Mouse (Mus musculus): ENCODE measurements at regions not wholly inside any gene's neighbourhood (a gene's known extent, or its start where the extent isn't known, plus 50 kb on each side); places are given as distances from the start of the nearest gene placed in this dataset.
"Not testable (repeated sequence)": the region's sequence is repeated elsewhere in the genome, so short reads cannot be mapped to it uniquely, and the experiment has no call there.

DNA sequence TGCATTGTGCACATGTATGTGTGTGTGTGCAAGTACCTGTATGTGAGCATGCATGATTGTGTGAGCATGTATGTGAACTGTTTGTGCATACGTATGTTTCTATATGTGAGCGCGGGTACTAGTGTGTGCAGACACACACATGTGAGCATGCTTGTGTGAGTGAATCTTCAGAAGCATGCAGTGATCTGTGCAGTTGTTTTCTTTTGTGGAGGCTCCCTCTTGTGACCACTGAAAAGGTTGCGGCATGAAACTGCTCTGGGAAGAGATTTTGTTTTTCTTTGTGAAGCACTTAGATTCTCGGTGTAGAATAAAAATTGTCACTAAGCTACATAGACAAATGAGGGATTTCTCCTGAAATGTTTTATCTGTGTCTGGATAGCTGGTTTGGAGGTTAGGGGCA, 189.2 kb upstream of the Rapgef5 start:
- not testable (repeated sequence) for DNase-seq (ENCODE audit: low spot score in 2 of 2)

DNA sequence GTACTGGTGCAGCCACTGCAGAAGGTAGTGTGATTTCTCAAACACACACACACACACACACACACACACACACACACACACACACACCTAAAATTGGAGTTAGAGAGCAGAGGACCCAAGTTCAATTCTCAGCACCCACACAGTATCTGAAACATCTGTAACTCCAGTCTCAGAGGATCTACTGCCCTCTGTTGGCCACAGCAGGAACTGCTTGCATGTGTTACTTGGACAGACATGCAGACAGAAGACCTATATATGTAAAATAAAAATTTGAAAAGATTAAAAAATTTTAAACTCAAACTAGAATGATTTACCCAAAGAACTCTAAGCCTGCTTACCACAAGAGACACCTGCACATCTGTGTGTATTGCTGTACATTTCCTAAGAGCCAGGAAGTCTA, 185.9 kb upstream of the Rapgef5 start:
- DNase-seq (ENCODE audit: low spot score in 2 of 2), result no peak

DNA sequence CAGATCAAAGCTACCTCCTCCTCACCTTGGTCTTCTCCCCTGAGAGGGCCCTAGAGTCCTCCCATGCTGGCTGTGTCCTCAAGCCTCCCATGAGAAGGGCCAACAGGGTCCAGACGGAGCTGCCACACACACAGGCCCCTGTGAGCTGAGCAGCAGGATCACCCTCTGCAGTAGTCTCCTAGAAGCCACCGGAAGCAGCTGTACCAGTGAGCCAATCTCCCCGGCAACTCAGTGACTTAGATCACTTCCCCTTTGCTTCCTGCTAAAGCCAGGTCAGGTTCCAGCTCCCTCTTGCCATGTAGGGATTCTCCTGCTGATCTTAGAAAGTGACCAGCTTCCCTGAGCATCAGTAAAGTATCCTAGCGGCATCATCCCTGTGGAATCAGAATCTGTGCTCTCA, 179.4 kb upstream of the Rapgef5 start:
- DNase-seq (ENCODE audit: low spot score in 2 of 2), result no peak

DNA sequence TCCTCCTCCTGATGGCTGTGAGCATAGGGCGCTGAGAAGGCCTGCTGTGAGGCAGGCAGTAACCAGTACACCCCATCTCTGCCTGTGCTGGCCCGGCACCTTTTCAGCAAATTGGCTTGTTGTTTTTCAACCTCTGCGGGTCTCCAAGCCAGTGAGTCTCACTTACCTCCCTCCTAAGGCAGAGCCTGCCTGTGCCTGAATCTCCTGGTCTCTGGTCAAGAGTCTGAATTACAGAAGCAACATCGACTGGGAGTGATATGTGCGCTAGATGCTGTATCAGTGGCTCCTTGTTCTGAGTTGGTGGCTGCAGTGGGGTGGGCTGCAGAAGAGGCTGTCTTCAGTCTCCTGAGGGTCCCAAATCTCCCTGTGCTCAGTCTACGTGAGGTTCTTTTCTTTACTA, 174.0 kb upstream of the Rapgef5 start:
- DNase-seq (ENCODE audit: low spot score in 2 of 2), result no peak

DNA sequence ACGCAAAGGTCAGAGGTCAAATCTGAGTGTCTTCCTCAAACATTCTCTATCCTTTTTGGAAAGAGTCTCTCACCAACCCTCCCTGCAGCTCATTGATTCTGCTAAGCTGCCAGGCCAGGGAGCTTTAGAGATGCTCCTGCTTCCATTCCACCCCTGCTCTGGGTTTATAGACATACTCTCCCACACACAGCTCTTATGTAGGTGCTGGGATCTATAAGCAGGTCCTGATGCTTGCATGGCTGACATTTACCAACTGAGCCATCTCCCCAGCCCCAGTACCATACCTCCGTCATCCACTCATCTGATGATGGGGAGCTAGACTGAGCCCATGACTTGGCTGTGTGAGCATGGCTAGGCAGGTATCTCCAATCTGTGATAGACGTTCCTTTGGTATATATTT, 173.2 kb upstream of the Rapgef5 start:
- DNase-seq (ENCODE audit: low spot score in 2 of 2), result no peak

DNA sequence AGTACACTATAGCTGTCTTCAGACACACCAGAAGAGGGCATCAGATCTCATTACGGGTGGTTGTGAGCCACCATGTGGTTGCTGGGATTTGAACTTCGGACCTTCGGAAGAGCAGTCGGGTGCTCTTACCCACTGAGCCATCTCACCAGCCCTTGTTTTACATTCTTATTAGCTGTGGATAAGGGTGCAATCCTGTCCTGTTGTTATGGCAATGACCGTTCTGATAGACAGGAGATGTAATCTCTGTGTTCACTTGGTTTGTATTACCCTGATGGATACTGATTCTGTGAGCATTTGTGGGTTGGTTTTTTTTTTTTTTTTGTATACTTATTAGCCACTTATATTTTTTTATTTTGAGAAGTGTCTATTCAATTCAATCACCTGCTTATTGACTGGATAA, 172.7 kb upstream of the Rapgef5 start:
- not testable (repeated sequence) for DNase-seq (ENCODE audit: low spot score in 2 of 2)

DNA sequence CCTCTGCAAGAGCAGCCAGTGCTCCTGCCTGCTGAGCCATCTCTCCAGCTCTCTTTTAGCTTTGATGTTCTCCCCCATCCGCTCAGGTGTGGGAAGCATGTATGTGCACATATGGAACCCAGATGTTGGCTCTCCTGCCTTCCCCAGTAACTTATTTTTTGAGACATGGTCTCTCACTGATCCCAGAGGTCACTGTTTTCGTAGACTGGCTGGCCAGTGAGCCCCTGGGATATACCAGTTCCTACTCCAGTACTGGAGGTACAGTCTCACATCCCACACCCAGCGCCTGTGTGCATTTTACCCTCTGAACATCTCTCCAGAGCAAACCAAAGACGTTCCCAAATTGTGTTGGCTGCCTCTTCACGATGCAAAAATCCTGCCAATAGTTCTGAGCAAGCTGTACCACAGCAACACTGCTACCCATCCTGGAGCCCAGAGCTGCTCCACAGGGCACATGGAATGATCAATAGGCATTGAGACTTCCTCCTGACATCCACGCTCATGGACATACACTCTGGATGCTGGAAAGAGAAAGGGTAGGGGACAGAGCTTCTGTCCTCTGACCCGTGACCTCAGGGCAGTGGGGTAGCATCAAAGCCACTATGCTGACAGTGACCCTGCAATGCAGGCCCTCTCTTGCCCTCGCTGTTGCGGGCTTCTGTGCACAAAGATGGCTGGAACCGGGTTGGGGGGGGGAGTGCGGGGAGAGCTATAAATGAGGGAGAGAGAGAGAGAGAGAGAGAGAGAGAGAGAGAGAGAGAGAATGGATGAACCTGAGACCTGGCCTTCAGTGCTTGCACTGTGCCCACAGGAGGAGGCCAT, 171.8 kb upstream of the Rapgef5 start:
- DNase-seq (ENCODE audit: low spot score in 2 of 2), result no peak

DNA sequence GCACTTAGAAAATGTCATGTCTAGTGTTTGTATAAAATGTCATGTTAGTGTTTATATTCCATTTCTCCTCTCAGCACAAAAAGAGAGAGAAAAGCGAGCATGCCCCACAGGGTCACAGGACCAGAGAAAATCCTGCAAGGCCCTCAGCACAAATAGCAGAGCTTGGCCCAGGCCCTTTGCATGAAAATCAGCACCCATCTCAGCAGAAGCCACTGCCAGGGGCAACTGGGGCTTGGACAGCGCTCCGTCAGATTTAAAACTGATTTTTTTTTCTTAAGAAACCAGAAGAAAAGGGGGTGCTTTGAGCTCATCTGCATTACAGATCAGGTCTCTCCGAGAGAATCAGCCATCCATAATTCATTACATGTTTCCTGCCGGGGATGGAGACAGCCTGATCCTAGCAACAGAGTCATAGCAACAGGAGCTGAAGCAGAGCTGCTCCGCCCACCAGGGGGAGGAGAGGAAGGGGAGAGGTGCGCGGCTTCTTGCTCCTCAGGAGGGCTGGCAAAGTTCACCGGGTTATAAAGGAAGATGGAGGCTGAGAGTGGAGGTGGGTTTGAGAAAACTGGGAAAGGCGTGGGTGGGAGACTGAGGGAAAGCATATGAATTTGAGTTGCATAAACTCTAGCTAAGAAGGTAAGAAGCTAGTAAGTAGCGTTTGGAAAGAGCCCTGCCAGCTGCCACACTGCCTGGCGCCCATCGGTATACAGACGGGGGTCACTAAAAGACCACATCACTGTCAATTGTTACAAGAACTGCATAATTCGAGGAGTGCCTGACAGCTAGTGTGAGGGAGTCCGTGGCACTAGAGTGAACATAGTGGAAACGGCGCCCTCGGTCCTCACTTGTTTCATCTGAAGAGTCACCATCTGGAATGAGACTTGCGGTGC, 170.9 kb upstream of the Rapgef5 start:
- DNase-seq (ENCODE audit: low spot score in 2 of 2), result no peak

DNA sequence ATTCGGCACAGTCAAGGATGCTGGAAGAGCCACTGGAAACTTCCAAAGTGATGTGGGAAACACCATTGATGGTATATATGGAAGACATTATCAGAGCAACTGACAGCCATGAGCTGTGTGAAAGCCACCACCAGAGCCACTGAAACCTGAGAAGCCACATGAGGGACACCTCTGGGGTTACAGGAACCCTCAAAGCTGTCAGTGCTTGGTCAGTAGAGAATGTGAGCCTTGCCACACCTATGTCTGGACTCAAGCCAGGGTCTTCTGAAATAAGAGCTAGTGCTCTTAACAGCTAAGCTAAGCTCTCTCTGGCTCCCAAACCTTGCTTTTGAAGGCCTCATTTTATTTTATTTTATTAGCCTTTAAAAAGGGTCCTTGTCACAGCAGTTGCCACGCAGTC, 170.2 kb upstream of the Rapgef5 start:
- no peak for DNase-seq (ENCODE audit: low spot score in 2 of 2)

DNA sequence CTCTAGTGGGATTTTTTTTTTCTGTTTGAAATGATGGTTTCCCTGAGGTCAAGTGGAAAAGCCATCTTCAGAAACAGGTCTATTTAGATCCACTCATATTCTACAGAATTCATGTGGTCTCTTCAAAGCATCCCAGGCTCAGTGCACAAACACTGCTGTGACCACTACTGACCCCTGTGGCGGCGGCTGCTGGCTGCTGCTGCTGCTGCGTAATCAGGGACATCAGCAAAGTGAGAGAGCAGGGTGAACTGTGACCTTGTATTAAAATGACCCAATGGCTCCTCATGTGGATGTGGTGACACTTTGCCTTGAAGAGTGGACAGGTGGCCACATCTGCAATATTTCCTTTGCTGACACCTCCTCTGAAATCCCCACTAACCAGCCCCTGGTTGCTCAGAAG, 169.1 kb upstream of the Rapgef5 start:
- DNase-seq (ENCODE audit: low spot score in 2 of 2), result no peak

DNA sequence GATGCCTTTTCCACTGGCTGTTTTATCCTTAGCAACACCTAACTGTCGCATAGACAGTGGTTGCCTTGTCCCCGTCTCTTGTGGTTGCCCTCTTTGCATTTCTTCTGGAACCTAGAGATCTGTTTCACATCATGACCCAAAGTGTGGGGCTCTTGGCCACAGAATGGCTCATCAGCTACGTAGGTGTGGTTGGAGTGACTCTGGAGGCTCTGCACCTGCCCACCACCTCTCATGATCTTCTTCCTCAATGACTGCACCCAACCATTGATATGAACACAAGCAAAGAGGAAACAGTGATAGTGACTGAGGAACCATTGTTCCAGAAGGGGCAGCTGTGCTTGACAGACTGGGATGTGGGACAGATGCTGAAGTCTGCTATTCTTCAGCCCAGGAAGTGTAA, 167.8 kb upstream of the Rapgef5 start:
- no peak for DNase-seq (ENCODE audit: low spot score in 2 of 2)

DNA sequence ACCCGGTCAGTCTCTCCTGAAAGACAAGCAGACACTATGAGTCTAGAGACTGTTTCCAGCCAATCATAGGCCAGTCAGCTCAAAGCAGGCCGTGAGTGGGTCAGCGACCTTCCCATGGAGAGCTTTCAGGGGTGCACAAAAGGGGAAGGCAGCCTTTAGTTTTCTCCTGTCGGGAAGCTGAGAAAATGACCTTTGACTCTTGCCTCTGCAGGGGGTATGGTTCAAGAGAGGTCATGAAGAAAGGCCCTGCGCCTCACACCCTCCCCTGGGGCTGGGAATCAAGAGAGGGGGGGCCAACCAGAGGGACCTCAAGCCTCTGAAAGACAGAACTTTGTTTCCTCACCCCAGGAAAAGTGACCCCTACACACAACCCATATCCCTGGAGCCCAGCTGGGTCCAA, 164.4 kb upstream of the Rapgef5 start:
- DNase-seq (ENCODE audit: low spot score in 2 of 2), result no peak

DNA sequence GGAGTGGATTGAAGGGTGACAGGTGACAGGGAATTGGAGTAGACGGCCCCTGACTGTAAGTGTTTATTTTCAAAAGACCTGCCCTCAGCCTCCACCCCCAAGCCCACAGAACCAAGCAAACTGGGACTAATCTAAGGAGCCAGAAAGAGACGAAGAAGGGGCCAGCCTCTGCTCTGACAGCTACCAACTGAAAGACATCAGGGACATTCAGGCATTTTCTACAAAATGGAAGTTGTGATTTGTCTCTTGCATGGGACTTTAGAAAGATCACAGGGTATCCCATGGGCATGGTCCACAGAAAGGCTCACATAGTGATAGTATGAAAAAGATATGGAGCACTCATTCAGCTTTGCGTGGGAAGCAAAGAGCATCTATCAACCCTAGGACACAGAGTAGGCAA, 163.8 kb upstream of the Rapgef5 start:
- DNase-seq (ENCODE audit: low spot score in 2 of 2), result no peak

DNA sequence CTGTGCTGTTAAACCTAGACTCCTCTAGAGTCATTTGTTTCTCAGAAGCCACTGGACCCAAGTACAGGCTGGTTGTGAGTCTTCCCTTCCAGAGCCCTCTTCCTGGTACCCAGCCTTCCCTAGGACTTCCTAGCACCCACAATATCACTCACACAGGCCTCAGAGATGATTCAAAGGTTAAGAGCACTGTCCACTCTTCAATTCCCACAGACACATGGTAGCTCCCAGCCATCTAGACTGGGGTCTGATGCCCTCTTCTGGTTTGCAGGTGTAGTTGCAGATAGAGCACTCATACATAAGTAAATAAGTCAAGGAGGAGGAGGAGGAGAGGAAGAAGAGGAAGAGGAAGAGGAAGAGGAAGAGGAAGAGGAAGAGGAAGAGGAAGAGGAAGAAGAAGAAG, 163.3 kb upstream of the Rapgef5 start:
- DNase-seq (ENCODE audit: low spot score in 2 of 2), result no peak

DNA sequence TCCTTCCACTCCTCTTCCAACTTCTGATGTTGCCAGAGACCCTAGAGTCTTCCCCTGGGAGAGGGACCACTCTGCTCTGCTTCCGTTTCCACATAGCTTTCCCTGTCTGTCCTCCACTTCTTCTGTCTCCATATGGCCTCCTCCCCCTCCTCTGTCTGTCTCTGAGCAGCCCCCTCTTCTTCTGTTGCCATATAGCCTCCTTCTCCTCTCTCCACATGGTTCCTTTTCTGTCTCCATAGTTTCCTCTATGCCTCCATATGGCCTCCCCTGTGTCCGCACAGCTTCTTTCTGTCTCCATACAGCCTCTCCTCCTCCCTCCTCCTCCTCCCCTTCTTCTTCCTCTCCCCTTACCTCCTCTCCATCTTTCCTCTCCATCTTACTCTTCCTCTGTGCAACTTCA, 158.5 kb upstream of the Rapgef5 start:
- no peak for DNase-seq (ENCODE audit: low spot score in 2 of 2)

DNA sequence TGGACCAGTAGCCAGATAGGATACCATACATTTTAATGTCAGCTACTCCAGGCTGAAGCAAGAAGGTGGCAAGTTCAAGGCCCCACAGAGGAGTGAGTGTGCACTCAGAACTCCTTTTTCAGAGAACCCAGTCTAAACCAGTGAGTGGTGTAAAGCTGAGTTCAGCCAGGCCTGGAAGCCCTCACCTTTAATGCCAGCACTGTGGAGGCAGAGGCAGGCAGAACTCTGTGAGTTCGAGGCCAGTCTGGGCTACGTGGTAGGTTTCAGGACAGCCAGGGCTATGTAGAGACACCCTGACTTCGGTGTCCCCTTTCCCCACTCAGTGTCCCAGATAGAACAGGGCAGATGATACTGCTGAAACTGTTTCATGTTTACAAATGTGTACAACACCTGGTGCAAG, 157.4 kb upstream of the Rapgef5 start:
- no peak for DNase-seq (ENCODE audit: low spot score in 2 of 2)

DNA sequence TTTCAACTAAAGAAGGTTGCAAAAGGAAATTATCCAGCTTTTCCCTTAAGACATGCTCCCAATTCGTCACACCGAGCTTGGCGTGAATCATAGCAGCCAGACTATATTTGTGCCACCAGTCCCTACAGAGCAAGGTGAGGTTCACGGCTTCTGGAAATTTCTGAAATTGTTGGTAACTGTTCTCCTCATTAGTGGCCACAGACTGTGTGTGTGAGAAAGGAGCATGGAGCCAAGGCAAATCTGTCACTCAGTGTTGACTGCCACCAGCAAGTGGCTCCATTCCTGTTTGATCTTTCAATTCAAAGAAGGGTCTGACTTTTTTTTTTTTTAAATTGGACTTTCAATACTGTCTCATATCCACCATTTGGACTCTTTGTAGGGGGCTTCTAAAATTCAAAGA, 156.1 kb upstream of the Rapgef5 start:
- no peak for DNase-seq (ENCODE audit: low spot score in 2 of 2)

DNA sequence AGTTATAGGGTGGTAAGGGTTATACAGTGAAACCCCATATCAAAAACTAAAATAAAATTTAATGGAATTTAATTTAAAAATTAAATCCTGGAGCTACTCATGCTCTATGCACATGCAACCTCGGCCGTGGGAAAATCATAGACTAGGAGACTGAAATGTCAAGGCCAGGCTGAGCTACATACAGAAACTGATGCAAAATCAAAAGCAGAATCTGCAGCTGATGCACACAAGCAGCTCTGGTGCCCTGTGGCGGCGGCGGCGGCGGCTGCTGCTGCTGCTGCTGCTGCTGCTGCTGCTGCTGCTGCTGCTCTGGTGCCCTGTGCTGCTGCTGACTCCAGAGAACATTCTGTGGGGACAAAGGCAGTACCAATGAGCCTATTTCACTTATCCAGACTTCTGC, 154.5 kb upstream of the Rapgef5 start:
- DNase-seq (ENCODE audit: low spot score in 2 of 2), result no peak

DNA sequence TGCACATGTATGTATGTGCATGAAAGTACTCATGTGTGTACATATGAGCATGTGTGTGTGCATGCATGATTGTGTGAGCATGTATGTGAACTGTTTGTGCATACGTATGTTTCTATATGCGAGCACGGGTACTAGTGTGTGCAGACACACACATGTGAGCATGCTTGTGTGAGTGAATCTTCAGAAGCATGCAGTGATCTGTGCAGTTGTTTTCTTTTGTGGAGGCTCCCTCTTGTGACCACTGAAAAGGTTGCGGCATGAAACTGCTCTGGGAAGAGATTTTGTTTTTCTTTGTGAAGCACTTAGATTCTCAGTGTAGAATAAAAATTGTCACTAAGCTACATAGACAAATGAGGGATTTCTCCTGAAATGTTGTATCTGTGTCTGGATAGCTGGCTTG, 152.8 kb upstream of the Rapgef5 start:
- DNase-seq (ENCODE audit: low spot score in 2 of 2), result not testable (repeated sequence)

DNA sequence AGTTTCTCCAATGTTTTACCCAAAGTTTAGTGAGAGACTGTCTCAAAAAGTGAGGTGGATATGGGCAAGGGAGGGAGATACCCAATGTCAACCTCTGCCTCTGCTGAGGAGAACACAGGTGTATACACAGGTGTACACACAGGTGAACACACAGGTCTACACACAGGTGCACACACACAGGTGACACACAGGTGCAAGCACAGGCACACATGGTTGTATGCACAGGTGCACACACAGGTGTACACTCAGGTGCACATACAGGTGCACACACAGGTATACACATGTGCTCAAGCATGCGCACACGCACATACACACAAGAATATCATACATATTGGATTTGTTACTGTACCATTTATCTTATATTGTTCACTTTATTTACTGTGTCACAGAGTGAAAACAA, 151.1 kb upstream of the Rapgef5 start:
- no peak for DNase-seq (ENCODE audit: low spot score in 2 of 2)

DNA sequence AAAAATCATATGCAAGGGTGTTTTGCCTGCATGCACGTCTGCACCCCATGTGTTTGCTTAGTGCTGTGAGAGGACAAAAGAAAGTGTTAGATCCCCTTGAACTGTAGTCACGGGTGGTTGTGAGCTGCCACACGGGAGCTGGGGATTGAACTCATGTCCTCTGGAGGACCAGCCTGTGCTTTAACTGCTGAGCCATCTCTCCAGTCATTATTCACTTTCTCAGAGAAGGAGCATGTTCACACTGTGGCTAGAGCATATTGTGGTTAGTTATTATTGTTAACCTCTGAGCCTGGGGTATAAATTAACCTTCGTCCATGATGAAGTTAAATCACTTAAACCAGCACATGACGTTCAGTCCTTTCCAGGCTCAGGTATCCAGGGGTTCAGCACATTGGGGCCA, 150.4 kb upstream of the Rapgef5 start:
- DNase-seq (ENCODE audit: low spot score in 2 of 2), result no peak

DNA sequence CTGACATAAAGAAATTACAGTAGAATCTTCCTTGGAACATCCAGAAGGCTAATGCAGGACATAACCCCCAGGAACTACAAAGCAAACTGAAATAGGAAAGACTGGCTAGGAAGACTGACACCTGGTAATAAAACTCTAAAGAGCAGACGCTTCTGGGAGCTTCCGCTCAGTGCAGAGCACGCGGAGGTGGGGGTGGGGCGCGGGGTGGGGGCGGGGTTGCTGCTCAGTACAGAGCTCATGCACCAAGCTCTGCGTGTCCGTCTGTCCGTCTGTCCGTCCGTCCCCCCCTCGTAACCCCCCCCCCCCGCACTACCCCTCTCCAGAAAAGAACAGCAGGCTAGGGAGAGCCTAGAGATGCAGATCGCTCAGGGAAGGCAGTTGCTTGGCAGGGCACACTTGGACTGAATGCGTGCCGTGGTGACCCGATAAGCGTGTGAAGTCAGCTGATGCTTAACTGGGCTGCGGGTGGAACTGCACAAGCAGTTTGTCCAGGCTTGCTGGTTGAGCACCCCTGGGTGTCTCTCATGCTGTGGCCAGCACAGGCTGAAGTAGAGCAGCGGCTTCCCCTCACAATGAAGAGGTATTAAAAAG, 137.9 kb upstream of the Rapgef5 start:
- no peak for DNase-seq (ENCODE audit: low spot score in 2 of 2)

Data from spleen, postnatal 4 days (tissue).